Mouse (Mus musculus): ENCODE data around the gene Qrfp. TPM values are rescaled to one million over a fixed set of nuclear protein-coding genes. Genes with fewer than 3 reads are reported as not detected.

Gene Qrfp
- total RNA-seq, 2 experiments from 2014 or later: not detected

DNA sequence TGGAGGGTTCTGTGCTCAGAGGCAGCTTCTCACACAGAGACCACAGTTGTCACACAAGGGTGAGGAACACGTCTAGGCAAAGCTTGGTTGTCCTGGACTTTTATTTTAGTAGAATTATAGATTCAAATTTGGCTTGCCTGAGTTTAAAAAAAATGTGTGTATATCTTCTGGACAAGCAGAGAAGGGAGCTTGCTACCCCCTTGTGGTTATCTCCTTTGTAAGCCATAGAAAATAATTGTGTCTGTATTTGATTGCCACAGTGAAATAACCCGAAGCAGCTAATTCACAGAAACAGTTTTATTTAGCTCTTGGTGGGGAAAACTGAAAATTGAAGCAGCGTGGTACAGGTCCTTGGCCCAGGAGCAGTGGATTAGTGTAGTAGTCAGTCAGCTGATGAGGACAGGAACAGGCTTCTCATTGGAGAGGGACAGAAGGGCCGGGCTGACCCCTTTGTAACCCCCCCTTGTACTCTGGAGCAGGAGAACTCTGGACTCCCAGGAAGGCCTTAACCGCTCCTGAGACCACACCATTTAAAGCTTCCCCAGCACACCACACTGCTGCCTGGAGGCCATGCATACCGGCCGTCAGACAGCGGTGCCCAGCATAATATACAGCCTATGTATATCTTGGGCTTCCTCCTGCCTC is 27.3 kb downstream of the Qrfp start:
- no peak for ATAC-seq (replicated peaks; ENCODE audit: low FRiP score, low TSS enrichment, poor library complexity, severe bottlenecking)

DNA sequence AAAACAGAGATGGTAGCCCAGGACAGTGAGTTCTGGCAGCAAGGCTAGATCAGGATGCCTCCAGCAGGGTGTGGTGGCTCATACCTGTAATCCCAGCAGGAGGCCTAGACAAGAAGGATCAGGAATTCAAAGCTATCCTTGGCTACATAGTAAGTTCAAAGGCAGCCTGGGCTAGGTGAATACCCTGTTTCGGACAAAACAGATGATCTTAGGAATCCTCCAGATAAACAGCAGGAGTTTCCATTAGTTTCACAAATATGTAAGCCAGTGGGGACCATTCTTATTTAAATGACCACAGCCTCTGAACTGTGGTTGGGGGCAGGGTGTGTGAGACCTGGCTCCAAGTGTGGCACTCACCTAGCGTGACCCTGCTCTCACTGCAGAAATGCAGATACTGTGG is 31.1 kb downstream of the Qrfp start:
- ATAC-seq (replicated peaks; ENCODE audit: low FRiP score, low TSS enrichment, poor library complexity, severe bottlenecking): no peak

DNA sequence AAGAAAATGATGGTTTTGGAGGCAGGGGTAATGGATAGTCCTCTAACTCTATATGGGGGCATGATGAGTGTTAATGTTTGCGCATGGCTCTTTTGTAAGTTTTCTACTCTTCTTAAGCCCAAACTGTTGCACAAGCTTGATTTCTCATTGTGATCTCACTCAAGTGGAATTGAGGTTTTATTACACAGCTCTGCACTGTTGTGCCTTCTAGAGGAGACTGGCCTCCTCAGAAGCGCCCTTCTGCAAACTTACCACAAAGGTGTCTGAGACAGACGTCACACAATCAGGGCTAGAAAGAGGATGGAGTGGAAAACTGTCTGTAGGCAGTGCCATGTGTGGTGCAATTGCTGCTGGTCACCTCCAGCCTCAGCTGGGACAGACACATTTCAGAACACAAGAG is 33.9 kb downstream of the Qrfp start:
- no peak for ATAC-seq (replicated peaks; ENCODE audit: low FRiP score, low TSS enrichment, poor library complexity, severe bottlenecking)

DNA sequence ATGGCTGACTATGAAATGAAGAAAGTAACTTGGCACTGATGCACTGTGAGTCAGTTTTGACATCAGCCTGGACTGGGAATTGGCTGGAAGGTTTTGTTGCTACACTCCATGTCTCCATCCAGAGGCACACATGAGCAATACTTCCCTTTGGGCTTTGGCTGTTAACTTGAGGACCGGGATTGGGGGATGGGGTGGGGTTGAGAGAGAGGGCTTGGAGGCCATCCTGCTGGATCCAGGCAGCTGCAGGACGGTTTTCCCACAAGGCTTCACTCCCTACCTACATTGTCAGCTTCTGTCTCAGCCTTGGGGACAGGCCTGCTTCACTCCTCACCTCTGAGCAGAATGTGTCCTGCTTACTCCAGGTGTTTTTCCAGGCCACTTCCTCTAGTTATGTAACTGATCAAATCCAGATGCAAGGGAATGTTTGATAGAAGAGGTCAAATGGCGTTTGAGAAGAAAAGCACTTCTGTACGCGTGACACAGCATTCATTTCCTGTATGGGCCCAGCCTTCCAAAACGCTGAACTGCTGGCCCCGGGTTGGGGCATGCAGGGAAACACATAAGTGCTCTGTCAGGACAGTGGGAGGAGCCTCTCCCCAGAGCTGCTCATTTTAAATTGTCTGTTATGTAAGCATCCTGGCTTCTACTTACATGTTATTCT is 39.5 kb downstream of the Qrfp start:
- 0 out of 2 replicates have a peak, but pooled peaks have one; percentile 37 for ATAC-seq (replicated peaks; ENCODE audit: low FRiP score, low TSS enrichment, poor library complexity, severe bottlenecking)

DNA sequence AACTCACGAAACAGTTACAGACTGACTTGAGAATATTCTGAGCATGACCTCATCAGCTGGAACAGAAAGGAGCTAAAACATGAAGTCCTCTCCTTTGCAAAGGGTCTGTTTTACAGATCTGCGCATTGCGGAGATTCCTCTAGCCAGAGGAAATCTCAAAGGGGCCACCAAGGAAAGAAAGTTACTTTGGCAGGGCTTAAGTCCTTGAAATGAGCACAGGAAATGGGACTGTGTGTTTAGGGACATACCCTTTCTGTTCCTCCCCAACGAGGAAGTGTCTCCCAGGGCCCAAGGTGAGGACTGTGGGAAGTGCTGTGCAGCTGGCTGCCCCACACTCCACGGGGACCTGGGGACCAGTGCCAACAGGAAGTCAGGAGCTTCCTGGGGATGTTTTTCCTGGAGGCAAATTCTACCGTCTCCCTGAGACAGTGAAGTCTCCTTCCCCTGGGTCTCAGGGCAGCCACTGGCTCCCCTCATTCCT is 40.7 kb downstream of the Qrfp start:
- no peak for ATAC-seq (replicated peaks; ENCODE audit: low FRiP score, low TSS enrichment, poor library complexity, severe bottlenecking)

DNA sequence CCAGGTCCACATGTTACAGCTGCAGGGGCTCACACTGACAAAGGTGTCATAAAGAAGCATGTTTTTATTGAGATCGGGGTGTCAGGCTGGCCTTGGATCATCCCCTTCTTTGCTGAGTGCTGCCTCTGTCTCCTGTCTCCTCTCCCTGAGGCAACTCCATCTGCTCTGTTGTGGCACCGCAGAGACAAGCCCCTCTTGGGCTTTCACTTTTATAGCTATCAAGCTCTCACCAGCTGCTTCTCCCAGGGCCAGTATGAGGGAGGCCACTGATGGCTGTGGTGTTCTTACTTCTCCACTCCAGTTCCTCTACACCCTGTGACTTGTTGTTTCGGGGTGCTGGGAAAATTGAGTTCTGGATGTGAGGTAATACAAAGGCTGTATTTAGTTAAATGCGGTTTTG is 41.3 kb downstream of the Qrfp start:
- 0 out of 2 replicates have a peak, but pooled peaks have one; percentile 30 for ATAC-seq (replicated peaks; ENCODE audit: low FRiP score, low TSS enrichment, poor library complexity, severe bottlenecking)

DNA sequence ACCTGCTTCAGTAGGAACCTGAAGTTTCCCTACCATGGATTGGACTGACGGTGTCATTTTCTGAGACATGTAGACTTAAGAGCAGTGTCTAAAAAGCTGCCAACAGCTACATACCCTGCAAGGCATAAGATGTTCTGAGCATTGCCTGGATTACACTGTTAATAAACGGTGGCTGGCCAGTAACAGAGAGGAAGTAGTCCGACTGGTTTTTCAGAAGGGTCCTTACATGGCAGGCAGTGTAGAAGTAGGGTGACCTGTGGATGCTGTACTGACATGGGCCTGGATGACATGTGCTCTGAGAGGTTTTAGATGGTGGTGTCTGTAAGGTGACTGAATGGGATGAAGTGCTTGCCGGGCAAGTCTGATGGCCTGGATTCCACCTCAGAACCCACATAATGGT is 42.6 kb downstream of the Qrfp start:
- ATAC-seq (replicated peaks; ENCODE audit: low FRiP score, low TSS enrichment, poor library complexity, severe bottlenecking): no peak

DNA sequence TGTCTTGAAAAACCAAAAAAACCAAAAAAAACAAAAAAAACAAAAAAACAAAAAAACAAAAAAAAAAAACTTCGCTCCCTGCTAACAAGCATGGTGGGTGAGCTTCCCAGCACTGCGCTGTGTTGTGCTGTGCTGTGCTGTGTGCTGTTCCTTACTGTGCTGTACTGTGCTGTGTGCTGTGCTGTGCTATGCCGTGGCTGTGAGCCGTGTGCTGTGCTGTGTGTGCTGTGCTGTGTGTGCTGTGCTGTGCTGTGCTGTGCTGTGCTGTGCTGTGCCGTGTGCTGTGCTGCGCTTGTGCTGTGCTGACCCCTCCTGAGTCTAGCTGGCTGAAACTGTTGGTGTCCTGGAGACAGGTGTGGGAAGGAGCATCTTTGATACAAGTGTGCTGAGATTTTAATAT is 43.3 kb downstream of the Qrfp start:
- no peak for ATAC-seq (replicated peaks; ENCODE audit: low FRiP score, low TSS enrichment, poor library complexity, severe bottlenecking)

DNA sequence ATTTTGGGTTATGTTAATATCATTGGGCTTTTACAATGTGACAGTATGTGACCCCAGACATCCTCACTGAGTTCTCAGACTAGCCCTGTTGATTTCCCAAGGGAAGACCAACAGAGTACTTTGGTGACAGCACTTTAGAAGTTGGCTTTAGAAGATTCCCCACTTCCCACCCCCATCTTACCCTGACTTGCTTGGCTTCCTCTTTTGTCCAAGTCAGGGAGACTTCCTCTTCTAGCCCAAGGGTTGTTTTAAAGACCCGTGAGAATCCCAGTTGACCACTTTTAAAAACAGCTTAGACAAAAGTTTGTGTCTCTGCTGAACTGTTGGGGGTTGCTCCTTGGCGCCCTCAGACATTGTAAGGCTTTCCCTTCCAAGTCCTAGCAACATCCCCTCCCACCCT is 47.1 kb downstream of the Qrfp start:
- no peak for ATAC-seq (replicated peaks; ENCODE audit: low FRiP score, low TSS enrichment, poor library complexity, severe bottlenecking)

DNA sequence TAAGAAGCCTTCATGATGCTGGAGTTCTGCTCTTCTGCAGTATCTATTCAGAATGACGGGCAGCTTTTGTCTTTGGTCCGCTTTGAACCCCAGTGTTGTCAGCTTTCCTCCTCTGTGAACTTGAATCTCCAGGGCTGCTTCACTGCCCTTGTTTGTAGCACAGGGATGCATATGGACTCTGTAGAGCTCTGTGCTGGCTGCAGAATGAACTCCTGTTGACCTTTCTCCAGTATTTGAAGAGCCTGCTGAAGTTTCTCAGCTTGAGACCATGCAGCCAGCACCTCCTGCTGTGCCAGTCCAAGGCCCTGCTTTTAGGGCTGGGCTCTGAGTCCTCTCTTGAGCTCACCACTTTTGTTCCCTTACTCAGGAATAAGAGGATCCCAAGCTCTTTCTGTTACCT is 47.5 kb downstream of the Qrfp start:
- ATAC-seq (replicated peaks; ENCODE audit: low FRiP score, low TSS enrichment, poor library complexity, severe bottlenecking): no peak

DNA sequence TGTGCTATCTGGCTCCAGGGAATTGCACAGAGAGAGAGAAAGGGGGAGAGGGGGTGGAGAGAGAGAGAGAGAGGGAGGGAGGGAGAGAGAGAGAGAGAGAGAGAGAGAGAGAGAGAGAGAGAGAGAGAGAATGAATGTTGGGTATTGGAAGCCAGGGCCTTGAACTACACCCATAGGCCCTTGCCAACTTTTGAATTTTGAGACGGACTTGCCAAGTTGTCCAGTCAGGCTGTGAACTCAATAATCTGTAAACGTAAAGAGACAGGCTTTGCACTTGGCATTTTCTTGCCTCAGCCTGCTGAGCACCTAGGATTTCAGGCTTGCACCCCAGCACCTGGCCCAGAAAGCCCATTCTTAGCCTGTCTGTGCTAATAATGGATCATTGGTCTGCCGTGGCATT is 48.2 kb downstream of the Qrfp start:
- no peak for ATAC-seq (replicated peaks; ENCODE audit: low FRiP score, low TSS enrichment, poor library complexity, severe bottlenecking)

DNA sequence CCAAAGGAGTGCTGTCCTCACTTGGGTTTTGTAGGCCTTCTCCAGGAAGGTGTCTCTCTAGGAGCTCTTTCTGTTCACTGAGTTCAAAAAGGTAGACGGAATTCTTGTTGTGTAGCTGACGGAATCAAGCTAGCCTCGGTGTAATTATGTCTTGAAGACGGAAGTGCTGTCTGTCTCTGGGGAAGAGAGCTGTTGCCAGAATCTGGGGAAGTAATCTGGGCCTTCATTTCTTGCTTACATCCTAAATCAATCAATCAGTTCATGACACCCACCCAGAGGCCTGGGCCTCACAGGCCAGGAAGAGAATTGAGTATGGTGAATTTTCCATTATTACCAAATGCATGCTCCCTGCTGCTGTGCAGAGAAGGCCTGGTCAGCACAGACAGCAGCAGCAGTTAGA is 48.8 kb downstream of the Qrfp start:
- ATAC-seq (replicated peaks; ENCODE audit: low FRiP score, low TSS enrichment, poor library complexity, severe bottlenecking): no peak

DNA sequence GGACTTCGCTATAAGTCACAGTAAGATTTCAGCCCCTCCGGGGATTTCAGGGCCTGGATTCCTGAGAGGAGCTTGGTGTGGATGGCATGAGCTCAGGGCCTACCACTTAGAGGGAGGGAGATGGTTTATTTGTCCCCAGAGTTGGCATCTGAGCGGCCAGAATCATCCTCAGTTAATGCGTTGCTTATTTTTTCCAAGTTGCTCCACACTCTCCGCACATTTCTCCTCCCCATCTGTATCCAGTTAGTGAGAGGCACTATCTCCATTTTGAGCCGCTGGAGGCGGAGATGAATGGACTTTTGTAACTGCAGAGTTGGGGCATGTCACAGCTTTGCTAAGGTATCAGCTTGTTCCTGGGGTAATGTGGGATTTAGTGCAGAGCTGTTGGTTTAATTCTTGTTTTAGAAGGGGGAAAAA is 49.3 kb downstream of the Qrfp start:
- no peak for ATAC-seq (replicated peaks; ENCODE audit: low FRiP score, low TSS enrichment, poor library complexity, severe bottlenecking)

DNA sequence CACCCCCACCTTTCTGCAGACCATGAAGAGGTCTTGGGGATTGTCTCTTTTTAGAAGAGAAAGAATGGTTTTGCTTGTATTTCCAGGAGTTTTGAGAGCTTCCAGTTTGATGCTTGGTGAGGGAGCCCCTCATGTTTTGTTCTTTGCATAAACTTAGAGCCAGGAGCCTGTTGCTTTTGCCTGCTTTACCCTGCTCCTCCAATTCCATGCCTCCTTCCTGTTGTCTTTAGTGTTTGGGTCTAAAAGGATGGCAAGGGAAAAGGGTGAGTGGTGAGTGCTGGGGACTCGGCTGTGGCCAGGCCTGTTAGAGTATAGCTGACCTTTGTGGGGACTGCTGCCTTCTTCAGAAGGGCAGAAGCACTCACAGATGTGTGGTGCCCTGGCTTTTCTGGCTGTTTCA is 49.9 kb downstream of the Qrfp start:
- ATAC-seq (replicated peaks; ENCODE audit: low FRiP score, low TSS enrichment, poor library complexity, severe bottlenecking): 0 out of 2 replicates have a peak, but pooled peaks have one; percentile 29

DNA sequence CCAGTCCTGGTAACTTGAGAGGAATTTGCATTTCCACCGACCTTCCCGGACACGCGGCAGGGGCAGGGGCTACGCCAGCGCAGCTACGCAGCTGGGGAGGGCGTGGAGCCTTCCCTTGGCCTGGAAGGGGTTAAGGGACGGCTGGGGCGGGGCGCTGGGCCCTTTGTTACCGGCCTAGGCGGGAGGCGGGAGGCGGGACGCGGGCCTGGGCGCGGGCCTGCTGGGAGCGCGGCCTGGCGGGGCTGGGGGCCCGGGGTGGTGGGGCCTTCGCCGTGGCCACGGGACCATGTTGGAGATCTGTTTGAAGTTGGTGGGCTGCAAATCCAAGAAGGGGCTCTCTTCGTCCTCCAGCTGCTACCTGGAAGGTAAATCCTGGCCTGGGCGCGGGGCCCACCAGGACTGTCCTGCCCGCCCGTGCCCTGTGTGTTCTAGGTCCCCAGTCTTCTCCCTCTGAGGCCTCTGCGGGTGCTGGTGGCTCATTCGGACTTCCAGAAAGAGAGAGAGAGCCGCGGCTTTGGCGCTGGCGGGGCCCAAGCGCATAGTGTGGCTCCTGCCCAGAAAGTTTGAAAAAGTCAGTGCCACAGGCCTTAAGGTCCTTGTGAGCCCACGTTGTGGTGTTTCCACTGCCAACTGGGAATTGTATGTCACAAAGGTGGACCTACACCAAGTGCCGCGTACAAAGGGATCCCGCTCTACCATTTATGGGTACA is 50.5 kb downstream of the Qrfp start:
- ATAC-seq (replicated peaks; ENCODE audit: low FRiP score, low TSS enrichment, poor library complexity, severe bottlenecking): peak; percentile 93

DNA sequence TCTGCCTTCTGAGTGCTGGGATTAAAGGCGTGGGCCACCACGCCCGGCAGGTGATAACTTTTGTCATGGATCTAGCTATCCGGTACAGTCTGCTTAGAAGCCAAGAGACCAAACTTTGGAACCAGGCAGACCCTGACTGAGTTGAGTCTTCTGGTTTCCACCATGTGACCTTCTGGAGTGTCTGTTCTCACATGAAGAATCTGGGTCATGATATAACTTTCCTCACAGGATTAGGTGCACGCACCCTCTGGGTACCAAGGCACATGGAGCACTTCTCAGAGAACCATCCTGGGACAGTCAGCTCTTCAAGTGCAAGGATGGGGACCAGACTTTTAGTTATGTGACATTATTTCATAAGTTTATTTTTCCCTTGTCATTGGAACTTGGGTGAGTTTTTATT is 51.4 kb downstream of the Qrfp start:
- no peak for ATAC-seq (replicated peaks; ENCODE audit: low FRiP score, low TSS enrichment, poor library complexity, severe bottlenecking)

DNA sequence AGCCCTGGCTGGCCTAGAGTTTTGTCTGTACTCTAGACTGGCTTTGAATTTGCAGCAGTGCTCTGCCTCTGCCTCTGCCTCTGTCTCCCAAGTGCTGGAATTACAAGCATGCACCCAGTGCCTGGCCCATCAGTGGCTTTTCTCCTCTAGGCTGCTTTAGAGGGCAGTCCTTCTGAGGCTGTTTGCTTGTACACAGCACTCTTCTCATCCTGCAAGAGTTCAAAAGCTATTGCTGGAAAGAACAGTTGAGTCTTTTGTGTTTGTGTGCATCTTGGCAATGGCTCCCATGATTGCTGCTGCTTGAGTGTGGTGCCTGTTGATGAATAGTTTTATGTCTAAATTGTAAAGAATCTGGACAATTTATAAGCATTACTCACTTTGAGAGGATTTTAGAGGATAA is 52.9 kb downstream of the Qrfp start:
- ATAC-seq (replicated peaks; ENCODE audit: low FRiP score, low TSS enrichment, poor library complexity, severe bottlenecking): no peak

Measured in megakaryocyte-erythroid progenitor cell, adult 5-6 weeks (primary cell).